Mouse (Mus musculus) adipocyte (in vitro differentiated cells): ENCODE measurements around the gene Zfp953.
"Not testable (repeated sequence)": the region's sequence is repeated elsewhere in the genome, so short reads cannot be mapped to it uniquely, and the experiment has no call there.

Source experiments
- DNase-seq: peaks from one replicate; pipeline ENCODE4 v3.0.0-alpha.2; 2016; ENCODE audit warnings: low spot score

The Zfp953 gene

DNA sequence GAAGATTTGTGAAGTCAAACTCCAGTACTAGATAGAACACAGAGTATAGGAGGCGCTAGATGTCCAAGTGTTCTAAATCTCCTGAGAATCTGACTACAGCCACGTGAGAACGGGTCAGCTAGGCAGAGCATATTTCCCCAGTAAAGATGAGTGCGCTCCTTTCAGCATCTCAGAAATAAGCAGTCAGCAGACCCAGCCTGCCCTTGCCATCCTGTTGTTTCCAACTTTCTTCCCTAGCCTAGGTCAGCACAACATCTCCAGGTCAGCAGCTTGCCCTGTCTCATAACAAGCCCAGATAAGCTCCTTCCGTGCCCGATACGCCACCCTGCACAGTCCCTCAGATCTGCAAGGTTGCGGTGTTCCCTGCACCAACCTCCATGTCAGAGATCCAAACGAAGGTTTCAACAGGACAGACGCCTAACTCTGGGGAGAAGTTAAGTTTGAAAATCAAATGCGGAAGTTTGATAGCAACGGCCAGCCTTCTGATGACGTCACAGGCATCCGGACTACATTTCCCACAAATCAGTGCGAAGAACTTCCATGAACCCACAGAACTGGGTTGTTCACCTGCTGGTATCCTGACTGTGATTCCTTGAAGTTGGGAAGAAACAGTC, at the start of gene Zfp953, which contains the start of gene Gm28044:
Gene Zfp953, minus strand, starts transcription at position 475 of the 614 bp plus-strand sequence.
Gene Gm28044, minus strand, starts transcription at position 406 of the 614 bp plus-strand sequence.
- peak; percentile 87 for DNase-seq

DNA sequence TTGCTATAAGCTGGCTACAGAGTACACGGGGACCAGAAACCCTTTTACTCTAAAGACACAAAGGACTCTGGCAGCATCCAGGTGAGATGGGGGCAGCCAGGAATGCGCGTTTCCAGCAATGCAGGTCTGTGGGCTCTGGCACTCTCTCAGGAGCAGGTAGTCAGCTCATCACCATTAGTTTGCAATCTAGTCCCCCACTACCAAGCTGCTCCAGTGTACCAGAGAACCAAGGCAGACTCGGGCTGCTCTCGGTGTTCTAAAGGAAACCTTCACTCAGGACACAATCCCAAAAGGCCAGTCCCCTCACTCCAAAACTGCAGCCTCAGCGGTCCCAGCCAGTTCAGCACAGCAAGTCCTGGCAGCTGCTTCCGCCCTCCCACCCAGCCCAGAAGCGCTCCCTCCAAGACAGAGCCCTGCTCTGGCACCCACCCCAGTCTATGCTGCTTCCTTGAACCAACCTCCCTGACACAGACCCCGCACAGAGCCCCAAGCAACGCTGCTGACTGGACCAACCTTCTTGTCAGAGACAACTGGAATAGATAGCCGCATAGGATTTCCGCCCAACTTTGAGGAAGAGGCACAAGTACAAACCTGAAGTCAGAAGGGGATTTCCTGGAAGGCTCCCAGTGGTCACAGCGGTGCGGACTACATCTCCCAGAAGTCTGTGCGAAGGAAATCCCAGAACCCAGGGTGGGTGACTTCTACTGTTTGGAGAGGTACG, 38.9 kb upstream of the Zfp953 start, which contains the start of gene Zfp429:
Gene Zfp429, minus strand, starts transcription at position 637 of the 721 bp plus-strand sequence.
- DNase-seq: peak; percentile 57

DNA sequence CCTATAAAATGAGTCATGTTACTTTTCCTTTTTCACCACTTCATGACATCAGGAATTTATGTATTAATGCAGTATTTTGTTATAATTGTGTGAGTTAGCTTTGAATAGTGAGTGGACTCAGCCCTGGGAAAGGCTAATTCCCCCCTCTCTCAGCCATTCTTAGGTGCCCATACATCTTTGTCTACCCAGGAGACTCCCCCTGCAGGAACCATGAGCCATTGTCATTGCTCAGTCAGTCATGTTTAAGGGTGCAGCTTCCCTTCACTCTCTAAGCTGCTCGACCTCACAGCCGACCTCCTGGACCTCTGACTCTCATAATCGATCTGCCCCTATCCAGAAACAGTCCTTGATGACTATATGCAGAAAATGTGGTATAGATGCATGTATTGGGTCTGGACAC, 15.8 kb upstream of the Zfp953 start:
- not testable (repeated sequence) for DNase-seq

DNA sequence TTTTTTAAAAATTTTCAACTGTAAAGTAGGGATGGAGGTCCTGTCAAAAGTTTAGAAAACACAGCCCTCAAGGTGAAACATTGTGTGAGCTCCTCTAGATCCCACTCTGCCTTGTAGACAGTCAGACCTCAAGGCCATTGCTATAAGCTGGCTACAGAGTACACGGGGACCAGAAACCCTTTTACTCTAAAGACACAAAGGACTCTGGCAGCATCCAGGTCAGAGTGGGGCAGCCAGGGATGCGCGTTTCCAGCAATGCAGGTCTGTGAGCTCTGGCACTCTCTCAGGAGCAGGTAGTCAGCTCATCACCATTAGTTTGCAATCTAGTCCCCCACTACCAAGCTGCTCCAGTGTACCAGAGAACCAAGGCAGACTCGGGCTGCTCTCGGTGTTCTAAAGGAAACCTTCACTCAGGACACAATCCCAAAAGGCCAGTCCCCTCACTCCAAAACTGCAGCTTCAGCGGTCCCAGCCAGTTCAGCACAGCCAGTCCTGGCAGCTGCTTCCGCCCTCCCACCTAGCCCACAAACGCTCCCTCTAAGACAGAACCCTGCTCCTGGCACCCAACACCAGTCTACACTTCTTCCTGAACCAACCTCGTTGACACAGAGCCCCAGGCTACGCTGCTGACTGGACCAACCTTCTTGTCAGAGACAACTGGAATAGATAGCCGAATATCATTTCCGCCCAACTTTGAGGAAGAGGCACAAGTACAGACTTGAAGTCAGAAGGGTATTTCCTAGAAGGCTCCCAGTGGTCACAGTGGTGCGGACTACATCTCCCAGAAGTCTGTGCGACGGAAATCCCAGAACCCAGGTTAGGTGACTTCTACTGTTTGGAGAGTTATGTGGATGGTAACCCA, 14.9 kb upstream of the Zfp953 start, which contains the start of the genes Gm28041 and Zfp456:
Gene Gm28041, minus strand, starts transcription at position 684 of the 862 bp plus-strand sequence.
Gene Zfp456, minus strand, starts transcription at position 761 of the 862 bp plus-strand sequence.
- DNase-seq: peak; percentile 63

DNA sequence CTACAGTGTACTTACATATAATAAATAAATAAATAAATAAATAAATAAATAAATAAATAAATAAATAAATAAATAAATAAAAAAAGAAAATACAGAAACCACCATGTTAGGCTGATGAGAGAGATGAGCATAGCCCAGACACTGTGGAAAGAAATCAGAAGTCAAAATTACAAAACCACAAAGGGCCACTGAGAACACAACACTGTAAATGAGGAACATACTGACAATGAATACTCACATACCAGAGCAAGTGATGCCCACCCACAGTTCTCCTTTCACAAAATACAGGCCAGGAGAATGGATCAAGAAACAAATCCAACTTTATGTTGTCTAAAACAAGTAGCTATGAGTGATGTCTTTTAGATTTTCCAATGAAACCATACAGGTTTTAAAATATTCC, 8.6 kb downstream of the Zfp953 start:
- no peak for DNase-seq

DNA sequence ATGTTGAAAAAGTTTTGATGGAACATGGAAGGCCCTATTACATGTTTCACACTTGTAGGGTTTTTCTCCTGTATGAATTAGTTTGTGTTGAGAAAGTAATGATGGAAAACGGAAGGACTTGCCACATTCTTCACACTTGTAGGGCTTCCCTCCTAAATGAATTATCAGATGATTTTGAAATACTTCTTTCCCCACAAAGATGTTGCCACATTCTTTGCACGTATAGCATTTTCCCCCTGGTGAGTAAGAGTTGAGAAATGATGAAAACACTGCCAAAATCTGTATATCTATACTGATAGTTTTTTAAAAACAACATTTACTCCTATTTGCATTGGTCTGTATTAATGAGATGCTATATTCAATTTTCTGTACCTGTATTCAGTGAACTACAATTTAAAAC, 17.0 kb downstream of the Zfp953 start:
- no peak for DNase-seq

DNA sequence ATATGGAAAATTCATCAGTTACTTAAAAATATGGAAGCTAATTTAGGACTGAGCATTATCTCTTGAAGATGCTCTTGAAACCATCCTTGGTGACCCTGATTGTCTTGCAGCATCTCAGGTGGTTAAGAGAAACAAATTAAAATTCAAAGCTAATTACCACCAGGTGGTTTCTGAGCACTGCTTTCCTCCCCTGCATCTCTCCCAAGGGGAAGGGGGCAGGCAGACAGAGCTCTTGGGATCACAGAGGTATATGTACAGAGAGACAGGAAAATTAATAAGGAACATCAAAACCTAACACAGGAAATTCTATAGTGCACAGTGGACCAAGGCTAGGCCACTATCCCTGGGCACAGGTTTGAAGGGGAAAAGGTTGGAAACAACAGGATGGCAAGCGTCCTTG, 27.5 kb downstream of the Zfp953 start:
- DNase-seq: peak; percentile 2

DNA sequence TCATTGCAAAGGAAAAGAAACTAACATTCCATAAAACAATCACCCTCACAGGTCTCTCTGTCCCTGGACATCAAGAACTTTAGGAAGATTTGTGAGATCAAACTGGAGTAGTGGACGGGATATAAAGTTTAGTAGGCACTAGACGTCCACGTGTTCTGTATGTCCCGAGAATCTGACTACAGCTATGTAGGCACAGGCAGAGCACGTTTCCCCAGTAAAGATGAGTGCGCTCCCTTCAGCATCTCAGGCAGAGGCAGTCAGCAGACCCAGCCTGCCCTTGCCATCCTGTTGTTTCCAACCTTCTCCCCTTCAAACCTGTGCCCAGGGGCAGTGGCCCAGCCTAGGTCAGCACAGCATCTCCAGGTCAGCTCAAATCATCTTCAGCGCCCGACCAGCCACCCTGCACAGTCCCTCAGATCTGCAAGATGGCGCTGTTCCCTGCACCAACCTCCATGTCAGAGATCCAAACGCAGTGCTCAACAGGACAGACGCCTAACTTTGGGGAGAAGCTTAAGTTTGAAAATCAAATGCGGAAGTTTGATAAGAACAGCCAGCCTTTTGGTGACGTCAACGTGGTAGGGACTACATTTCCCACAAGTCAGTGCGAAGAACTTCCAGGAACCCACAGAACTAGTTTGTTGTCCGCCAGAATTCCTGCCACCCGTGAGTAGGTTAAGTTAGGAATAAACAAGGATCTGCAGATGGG, 28.2 kb downstream of the Zfp953 start, which contains the start of gene Zfp595:
Gene Zfp595, minus strand, starts transcription at position 552 of the 706 bp plus-strand sequence.
- peak; percentile 86 for DNase-seq

DNA sequence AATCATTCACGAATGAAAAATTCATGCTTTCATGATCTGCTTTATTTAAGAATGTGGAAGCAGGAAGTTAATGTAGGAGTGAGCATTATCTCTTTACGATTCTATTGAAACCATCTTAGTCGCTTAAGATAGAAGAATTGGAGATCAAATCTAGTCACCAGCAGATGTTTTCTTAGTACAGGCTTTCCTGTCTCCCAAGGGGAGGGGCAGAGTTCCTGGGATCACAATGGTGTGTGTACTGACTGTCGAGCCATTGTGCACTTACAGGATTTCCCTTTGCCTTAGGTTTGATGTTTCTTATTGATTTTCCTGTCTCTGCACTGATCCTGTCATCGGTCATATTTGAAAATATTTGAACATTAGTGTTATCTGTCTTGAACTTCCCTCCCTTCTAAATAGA, 53.7 kb downstream of the Zfp953 start:
- no peak for DNase-seq

DNA sequence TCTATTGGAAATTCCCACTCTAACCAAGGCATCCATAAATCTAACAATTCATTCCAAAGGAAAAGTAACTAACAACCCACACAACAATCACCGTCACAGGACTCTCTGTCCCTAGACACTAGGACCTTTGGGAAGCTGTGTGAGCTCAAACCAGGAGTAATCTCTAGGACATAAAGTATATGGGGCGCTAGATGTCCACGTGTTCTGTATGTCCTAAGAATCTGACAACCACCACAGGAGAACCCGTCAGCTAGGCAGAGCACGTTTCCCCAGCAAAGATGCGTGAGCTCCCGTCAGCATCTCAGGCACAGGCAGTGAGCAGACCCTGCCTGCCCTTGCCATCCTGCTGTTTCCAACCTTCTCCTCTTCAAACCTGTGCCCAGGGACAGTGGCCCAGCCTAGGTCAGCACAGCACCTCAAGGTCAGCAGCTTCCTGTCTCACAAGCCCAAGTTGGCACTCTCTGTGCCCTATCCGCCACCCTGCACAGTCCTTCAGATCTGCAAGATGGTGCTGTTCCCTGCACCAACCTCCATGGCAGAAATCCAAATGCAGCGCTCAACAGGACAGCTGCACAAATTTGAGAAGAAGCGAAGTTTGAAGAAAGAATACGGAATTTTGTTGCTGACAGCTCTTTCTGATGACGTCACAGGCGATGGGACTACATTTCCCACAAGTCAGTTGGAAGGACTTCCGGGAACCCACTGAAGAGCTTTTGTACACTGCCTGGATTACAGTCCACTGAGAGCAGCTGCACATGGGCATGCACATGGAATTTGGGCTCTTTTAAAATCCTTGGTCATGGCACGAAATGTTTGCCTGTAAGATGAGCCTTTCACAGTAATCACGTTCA, 54.4 kb downstream of the Zfp953 start, which contains the start of gene Zfp457:
Gene Zfp457, minus strand, starts transcription at position 664 of the 851 bp plus-strand sequence.
- DNase-seq: peak; percentile 92
